Mouse (Mus musculus): ENCODE measurements around the gene Stk39. TPM values are rescaled to one million over a fixed set of nuclear protein-coding genes. Genes with fewer than 3 reads are reported as not detected.

Gene Stk39
- polyA plus RNA-seq, 1 experiment from 2014 or later = 53.0 TPM

GRCm38 (mm10) chr2:68292539-68293320 lies 179.3 kb downstream of the Stk39 start:
- H3K4me1 ChIP-seq (replicated peaks; ENCODE audit: control insufficient read depth, insufficient read depth, low read length) = no peaks in the 10 kb centered on the region
- no peak overlapping the region for H3K9ac ChIP-seq (ENCODE audit: low read depth, low read length)
- H3K4me2 ChIP-seq (replicated peaks; ENCODE audit: low read depth, low read length) = no peak overlapping the region
- no peak for DNase-seq (ENCODE audit: low spot score)
- ATAC-seq (ENCODE audit: low FRiP score) = no peak
- WGBS = 86% methylated on average over 16 of the region's 16 CpGs
- H3K36me3 ChIP-seq (ENCODE audit: control insufficient read depth, insufficient read depth, low read length) = no peaks in the 10 kb centered on the region
- H3K4me3 ChIP-seq (ENCODE audit: low read depth, low read length) = no peak overlapping the region
- H3K9me3 ChIP-seq (ENCODE audit: control insufficient read depth, low read length) = no peaks in the 10 kb centered on the region
- H3K27ac ChIP-seq (ENCODE audit: low read depth, low read length) = no peak overlapping the region
- no peaks in the 10 kb centered on the region for H3K27me3 ChIP-seq (ENCODE audit: control insufficient read depth, insufficient read depth, low read length)

GRCm38 (mm10) chr2:68291895-68292294 lies 180.2 kb downstream of the Stk39 start:
- H3K4me2 ChIP-seq (replicated peaks; ENCODE audit: low read depth, low read length) = no peak overlapping the region
- H3K4me1 ChIP-seq (replicated peaks; ENCODE audit: control insufficient read depth, insufficient read depth, low read length) = no peaks in the 10 kb centered on the region
- H3K27ac ChIP-seq (ENCODE audit: low read depth, low read length) = no peak overlapping the region
- WGBS = 57% methylated on average over 5 of the region's 5 CpGs
- no peak overlapping the region for H3K9ac ChIP-seq (ENCODE audit: low read depth, low read length)
- ATAC-seq (ENCODE audit: low FRiP score) (no peak), DNase-seq (ENCODE audit: low spot score) (no peak)
- H3K4me3 ChIP-seq (ENCODE audit: low read depth, low read length) = no peak overlapping the region
- no peaks in the 10 kb centered on the region for H3K27me3 ChIP-seq (ENCODE audit: control insufficient read depth, insufficient read depth, low read length)
- no peaks in the 10 kb centered on the region for H3K9me3 ChIP-seq (ENCODE audit: control insufficient read depth, low read length)
- H3K36me3 ChIP-seq (ENCODE audit: control insufficient read depth, insufficient read depth, low read length) = no peaks in the 10 kb centered on the region

GRCm38 (mm10) chr2:68289961-68290360 lies 182.1 kb downstream of the Stk39 start:
- Histone ChIP-seq H3K9ac (ENCODE audit: low read depth, low read length) (no peak overlapping the region), H3K4me1 (replicated peaks; ENCODE audit: control insufficient read depth, insufficient read depth, low read length) (no peaks in the 10 kb centered on the region), H3K4me3 (ENCODE audit: low read depth, low read length) (no peak overlapping the region), H3K27ac (ENCODE audit: low read depth, low read length) (no peak overlapping the region), H3K27me3 (ENCODE audit: control insufficient read depth, insufficient read depth, low read length) (no peaks in the 10 kb centered on the region), H3K36me3 (ENCODE audit: control insufficient read depth, insufficient read depth, low read length) (no peaks in the 10 kb centered on the region), H3K9me3 (ENCODE audit: control insufficient read depth, low read length) (no peaks in the 10 kb centered on the region), H3K4me2 (replicated peaks; ENCODE audit: low read depth, low read length) (no peak overlapping the region)
- no peak for DNase-seq (ENCODE audit: low spot score)
- ATAC-seq (ENCODE audit: low FRiP score) = no peak
- 67% methylated on average over 4 of the region's 4 CpGs for WGBS

GRCm38 (mm10) chr2:68289177-68289576 lies 182.9 kb downstream of the Stk39 start:
- no peaks in the 10 kb centered on the region for H3K27me3 ChIP-seq (ENCODE audit: control insufficient read depth, insufficient read depth, low read length)
- ATAC-seq (ENCODE audit: low FRiP score) (no peak), DNase-seq (ENCODE audit: low spot score) (no peak)
- WGBS = 80% methylated on average over 10 of the region's 10 CpGs
- no peaks in the 10 kb centered on the region for H3K4me1 ChIP-seq (replicated peaks; ENCODE audit: control insufficient read depth, insufficient read depth, low read length)
- no peak overlapping the region for H3K4me3 ChIP-seq (ENCODE audit: low read depth, low read length)
- H3K9me3 ChIP-seq (ENCODE audit: control insufficient read depth, low read length) = no peaks in the 10 kb centered on the region
- no peak overlapping the region for H3K27ac ChIP-seq (ENCODE audit: low read depth, low read length)
- H3K4me2 ChIP-seq (replicated peaks; ENCODE audit: low read depth, low read length) = no peak overlapping the region
- H3K36me3 ChIP-seq (ENCODE audit: control insufficient read depth, insufficient read depth, low read length) = no peaks in the 10 kb centered on the region
- no peak overlapping the region for H3K9ac ChIP-seq (ENCODE audit: low read depth, low read length)

- no peak overlapping the region for H3K9ac ChIP-seq (ENCODE audit: low read depth, low read length)
- DNase-seq (ENCODE audit: low spot score) = no peak
- ATAC-seq (ENCODE audit: low FRiP score) = no peak
- H3K4me3 ChIP-seq (ENCODE audit: low read depth, low read length) = no peak overlapping the region
- H3K27ac ChIP-seq (ENCODE audit: low read depth, low read length) = no peak overlapping the region
- 94% methylated on average over 10 of the region's 10 CpGs for WGBS
- H3K4me2 ChIP-seq (replicated peaks; ENCODE audit: low read depth, low read length) = no peak overlapping the region
- H3K27me3 ChIP-seq (ENCODE audit: control insufficient read depth, insufficient read depth, low read length) = no peaks in the 10 kb centered on the region
- H3K4me1 ChIP-seq (replicated peaks; ENCODE audit: control insufficient read depth, insufficient read depth, low read length) = no peaks in the 10 kb centered on the region
- no peaks in the 10 kb centered on the region for H3K9me3 ChIP-seq (ENCODE audit: control insufficient read depth, low read length)
- no peaks in the 10 kb centered on the region for H3K36me3 ChIP-seq (ENCODE audit: control insufficient read depth, insufficient read depth, low read length)
Observed at GRCm38 (mm10) chr2:68288106-68288505, 184.0 kb downstream of the Stk39 start.

GRCm38 (mm10) chr2:68284391-68284790 lies 187.7 kb downstream of the Stk39 start:
- Histone ChIP-seq H3K36me3 (ENCODE audit: control insufficient read depth, insufficient read depth, low read length) (no peaks in the 10 kb centered on the region), H3K4me1 (replicated peaks; ENCODE audit: control insufficient read depth, insufficient read depth, low read length) (no peaks in the 10 kb centered on the region), H3K9ac (ENCODE audit: low read depth, low read length) (no peak overlapping the region), H3K27me3 (ENCODE audit: control insufficient read depth, insufficient read depth, low read length) (no peaks in the 10 kb centered on the region), H3K4me2 (replicated peaks; ENCODE audit: low read depth, low read length) (no peak overlapping the region), H3K9me3 (ENCODE audit: control insufficient read depth, low read length) (no peaks in the 10 kb centered on the region), H3K27ac (ENCODE audit: low read depth, low read length) (no peak overlapping the region), H3K4me3 (ENCODE audit: low read depth, low read length) (no peak overlapping the region)
- no peak for ATAC-seq (ENCODE audit: low FRiP score)
- no peak for DNase-seq (ENCODE audit: low spot score)
- 87% methylated on average over 2 of the region's 2 CpGs for WGBS

- H3K4me1 ChIP-seq (replicated peaks; ENCODE audit: control insufficient read depth, insufficient read depth, low read length) = no peaks in the 10 kb centered on the region
- no peaks in the 10 kb centered on the region for H3K27me3 ChIP-seq (ENCODE audit: control insufficient read depth, insufficient read depth, low read length)
- WGBS = 84% methylated on average over 6 of the region's 6 CpGs
- ATAC-seq (ENCODE audit: low FRiP score) (0 out of 2 replicates have a peak, but pooled peaks have one; percentile 27), DNase-seq (ENCODE audit: low spot score) (no peak)
- H3K9me3 ChIP-seq (ENCODE audit: control insufficient read depth, low read length) = no peaks in the 10 kb centered on the region
- H3K27ac ChIP-seq (ENCODE audit: low read depth, low read length) = no peak overlapping the region
- H3K36me3 ChIP-seq (ENCODE audit: control insufficient read depth, insufficient read depth, low read length) = no peaks in the 10 kb centered on the region
- no peak overlapping the region for H3K9ac ChIP-seq (ENCODE audit: low read depth, low read length)
- H3K4me3 ChIP-seq (ENCODE audit: low read depth, low read length) = no peak overlapping the region
- no peak overlapping the region for H3K4me2 ChIP-seq (replicated peaks; ENCODE audit: low read depth, low read length)
Observed at GRCm38 (mm10) chr2:68283021-68283548, 189.0 kb downstream of the Stk39 start.

- DNase-seq (ENCODE audit: low spot score) = no peak
- Histone ChIP-seq H3K9ac (ENCODE audit: low read depth, low read length) (no peak overlapping the region), H3K4me2 (replicated peaks; ENCODE audit: low read depth, low read length) (no peak overlapping the region), H3K4me3 (ENCODE audit: low read depth, low read length) (no peak overlapping the region), H3K27ac (ENCODE audit: low read depth, low read length) (no peak overlapping the region), H3K4me1 (replicated peaks; ENCODE audit: control insufficient read depth, insufficient read depth, low read length) (no peaks in the 10 kb centered on the region), H3K36me3 (ENCODE audit: control insufficient read depth, insufficient read depth, low read length) (no peaks in the 10 kb centered on the region), H3K9me3 (ENCODE audit: control insufficient read depth, low read length) (no peaks in the 10 kb centered on the region), H3K27me3 (ENCODE audit: control insufficient read depth, insufficient read depth, low read length) (no peaks in the 10 kb centered on the region)
- 89% methylated on average over 3 of the region's 3 CpGs for WGBS
- ATAC-seq (ENCODE audit: low FRiP score) = no peak
Observed at GRCm38 (mm10) chr2:68281575-68281974, 190.5 kb downstream of the Stk39 start.

- H3K4me3 ChIP-seq (ENCODE audit: low read depth, low read length) = no peak overlapping the region
- H3K36me3 ChIP-seq (ENCODE audit: control insufficient read depth, insufficient read depth, low read length) = no peaks in the 10 kb centered on the region
- ATAC-seq (ENCODE audit: low FRiP score) (no peak), DNase-seq (ENCODE audit: low spot score) (no peak)
- H3K27ac ChIP-seq (ENCODE audit: low read depth, low read length) = no peak overlapping the region
- H3K27me3 ChIP-seq (ENCODE audit: control insufficient read depth, insufficient read depth, low read length) = no peaks in the 10 kb centered on the region
- no peak overlapping the region for H3K4me2 ChIP-seq (replicated peaks; ENCODE audit: low read depth, low read length)
- WGBS = 61% methylated on average over 4 of the region's 4 CpGs
- H3K9me3 ChIP-seq (ENCODE audit: control insufficient read depth, low read length) = no peaks in the 10 kb centered on the region
- H3K9ac ChIP-seq (ENCODE audit: low read depth, low read length) = no peak overlapping the region
- H3K4me1 ChIP-seq (replicated peaks; ENCODE audit: control insufficient read depth, insufficient read depth, low read length) = no peaks in the 10 kb centered on the region
Observed at GRCm38 (mm10) chr2:68271301-68271700, 200.8 kb downstream of the Stk39 start.
